Mouse (Mus musculus) CH12.LX (cell line): ENCODE measurements around the gene Ncor2. TPM values are rescaled to one million over a fixed set of nuclear protein-coding genes. Genes with fewer than 3 reads are reported as not detected.

Source experiments
- DNase-seq: peaks from one replicate; pipeline ENCODE4 v3.0.0-alpha.2; 2013; ENCODE audit errors: extremely low read depth
- H3K27ac ChIP-seq: 2 replicates; pipeline ENCODE4 v1.5.1; 2012; ENCODE audit warnings: low read depth, mild to moderate bottlenecking, control low read depth, moderate library complexity; ENCODE audit not compliant: insufficient read depth
- H3K27me3 ChIP-seq: replicated peaks from 2 replicates; pipeline ENCODE3; 2012; ENCODE audit warnings: inconsistent platforms
- H3K36me3 ChIP-seq, 2 experiments: replicated peaks in 1 of 2; 2 replicates each; pipeline versions ENCODE3 to v1.6.1; 2012; ENCODE audit warnings: inconsistent platforms in 1 of 2, low read length in 1 of 2, mild to moderate bottlenecking in 1 of 2, mixed read lengths in 1 of 2, moderate library complexity in 1 of 2; ENCODE audit not compliant: control insufficient read depth in 1 of 2, insufficient read depth in 1 of 2
- H3K4me1 ChIP-seq, 2 experiments: 2 replicates each; pipeline ENCODE4 v1.6.1; 2012; ENCODE audit warnings: inconsistent platforms in 1 of 2, moderate library complexity in 1 of 2; ENCODE audit not compliant: insufficient read depth in 2 of 2, control insufficient read depth in 1 of 2
- H3K4me2 ChIP-seq: 2 replicates; pipeline ENCODE4 v1.6.1; 2012; ENCODE audit warnings: low read depth, mild to moderate bottlenecking, control low read depth; ENCODE audit not compliant: poor library complexity, insufficient read depth, severe bottlenecking
- H3K4me3 ChIP-seq, 3 experiments: fragments of 150-350 bp in 1 of 3; sonication (generic) in 1 of 3; replicated peaks in 1 of 3; 2 replicates each; pipeline versions ENCODE3 to v1.5.1; 2011 to 2012; ENCODE audit warnings: low read depth in 2 of 3, low read length in 2 of 3, mild to moderate bottlenecking in 2 of 3, moderate library complexity in 2 of 3, control low read depth in 1 of 3, improper control_type of control experiment in 1 of 3, inconsistent platforms in 1 of 3, mixed read lengths in 1 of 3; ENCODE audit not compliant: poor library complexity in 1 of 3
- H3K79me2 ChIP-seq: replicated peaks from 2 replicates; pipeline ENCODE4 v1.6.1; 2012; ENCODE audit warnings: mild to moderate bottlenecking, moderate library complexity; ENCODE audit not compliant: control insufficient read depth, poor library complexity, insufficient read depth, severe bottlenecking; ENCODE audit errors: extremely low read depth
- H3K9ac ChIP-seq: 2 replicates; pipeline ENCODE4 v1.6.1; 2012; ENCODE audit warnings: low read depth, mild to moderate bottlenecking, control low read depth, moderate library complexity; ENCODE audit not compliant: insufficient read depth
- H3K9me3 ChIP-seq: replicated peaks from 2 replicates; pipeline ENCODE3; 2012; ENCODE audit warnings: low read length, inconsistent platforms, mixed read lengths
- BHLHE40 ChIP-seq: IDR thresholded peaks from 2 replicates; pipeline ENCODE4 v1.6.1; 2011; ENCODE audit warnings: mild to moderate bottlenecking, low read depth, low read length, improper control_type of control experiment
- CHD1 ChIP-seq: IDR thresholded peaks from 2 replicates; pipeline ENCODE4 v1.6.1; 2012; ENCODE audit warnings: low read depth, low read length, improper control_type of control experiment, inconsistent platforms
- CHD2 ChIP-seq: IDR thresholded peaks from 2 replicates; pipeline ENCODE4 v1.6.1; 2011; ENCODE audit warnings: low read length, improper control_type of control experiment
- CTCF ChIP-seq, 2 experiments: IDR thresholded peaks in 1 of 2; conservative IDR thresholded peaks in 1 of 2; 2 replicates each; pipeline ENCODE4 v1.5.1; 2011 to 2012; ENCODE audit warnings: low read depth in 2 of 2, low read length in 2 of 2, improper control_type of control experiment in 1 of 2, inconsistent platforms in 1 of 2, mild to moderate bottlenecking in 1 of 2, moderate library complexity in 1 of 2
- E2F4 ChIP-seq: IDR thresholded peaks from 2 replicates; pipeline ENCODE4 v1.6.1; 2011; ENCODE audit warnings: low read depth, low read length, improper control_type of control experiment; ENCODE audit not compliant: insufficient replicate concordance
- GABPA ChIP-seq: IDR thresholded peaks from 2 replicates; pipeline ENCODE4 v1.6.1; 2012; ENCODE audit warnings: low read depth, low read length, improper control_type of control experiment, inconsistent platforms; ENCODE audit not compliant: insufficient replicate concordance
- HCFC1 ChIP-seq: IDR thresholded peaks from 2 replicates; pipeline ENCODE4 v1.6.1; 2012; ENCODE audit warnings: low read depth, mild to moderate bottlenecking, inconsistent platforms, low read length, improper control_type of control experiment
- JUN ChIP-seq: IDR thresholded peaks from 2 replicates; pipeline ENCODE4 v1.6.1; 2011; ENCODE audit warnings: low read depth, mild to moderate bottlenecking, low read length, improper control_type of control experiment, moderate library complexity; ENCODE audit not compliant: insufficient read depth
- KAT2A ChIP-seq: IDR thresholded peaks from 2 replicates; pipeline ENCODE4 v1.6.1; 2012; ENCODE audit warnings: low read length, improper control_type of control experiment, inconsistent platforms; ENCODE audit not compliant: insufficient replicate concordance
- MAFK ChIP-seq: IDR thresholded peaks from 2 replicates; pipeline ENCODE4 v1.6.1; 2011; ENCODE audit warnings: low read length, improper control_type of control experiment; ENCODE audit not compliant: insufficient replicate concordance
- MAX ChIP-seq: IDR thresholded peaks from 2 replicates; pipeline ENCODE4 v1.6.1; 2011; ENCODE audit warnings: low read length, improper control_type of control experiment
- MAZ ChIP-seq: IDR thresholded peaks from 2 replicates; pipeline ENCODE4 v1.6.1; 2012; ENCODE audit warnings: low read depth, mild to moderate bottlenecking, inconsistent platforms, low read length, improper control_type of control experiment, moderate library complexity
- POLR2A ChIP-seq: IDR thresholded peaks from 2 replicates; pipeline ENCODE4 v1.6.1; 2011; ENCODE audit warnings: low read depth, mild to moderate bottlenecking, improper control_type of control experiment, low read length
- POLR2AphosphoS2 ChIP-seq: IDR thresholded peaks from 2 replicates; pipeline ENCODE4 v1.6.1; 2011; ENCODE audit warnings: low read depth, low read length, improper control_type of control experiment
- RCOR1 ChIP-seq: conservative IDR thresholded peaks from 2 replicates; pipeline ENCODE4 v1.6.1; 2012; ENCODE audit warnings: low read depth, mild to moderate bottlenecking, inconsistent platforms, low read length, improper control_type of control experiment
- SMC3 ChIP-seq: IDR thresholded peaks from 2 replicates; pipeline ENCODE4 v1.6.1; 2011; ENCODE audit warnings: low read depth, low read length, improper control_type of control experiment
- TCF12 ChIP-seq: IDR thresholded peaks from 2 replicates; pipeline ENCODE4 v1.6.1; 2014; ENCODE audit warnings: low read depth, mild to moderate bottlenecking, inconsistent platforms, low read length, improper control_type of control experiment
- USF1 ChIP-seq: IDR thresholded peaks from 2 replicates; pipeline ENCODE4 v1.6.1; 2014; ENCODE audit warnings: low read depth, mild to moderate bottlenecking, inconsistent platforms, low read length, improper control_type of control experiment
- USF2 ChIP-seq: conservative IDR thresholded peaks from 2 replicates; pipeline ENCODE4 v1.6.1; 2011; ENCODE audit warnings: low read depth, low read length, improper control_type of control experiment
- ZC3H11A ChIP-seq: IDR thresholded peaks from 2 replicates; pipeline ENCODE4 v1.6.1; 2012; ENCODE audit warnings: low read depth, mild to moderate bottlenecking, inconsistent platforms, low read length, improper control_type of control experiment
- ZNF384 ChIP-seq: IDR thresholded peaks from 2 replicates; pipeline ENCODE4 v1.6.1; 2012; ENCODE audit warnings: low read depth, low read length, improper control_type of control experiment, inconsistent platforms
- dilution Hi-C: fragments of 300-500 bp; cut with MboI; formaldehyde crosslinking; loops from 2 replicates; pipeline ENCODE4 v1.14.3; 2020; ENCODE audit warnings: low sequenced_read_pairs; ENCODE audit not compliant: extremely low pct_unique_long_range_greater_than_20kb, extremely low pct_ligation_motif_present
- in situ Hi-C: fragments of 300-500 bp; cut with MboI; formaldehyde crosslinking; loops from 3 replicates; pipeline ENCODE4 v1.14.3; 2019; ENCODE audit warnings: low sequenced_read_pairs, low pct_ligation_motif_present, low pct_unique_long_range_greater_than_20kb, mixed read lengths
- polyA plus RNA-seq: library from polyadenylated mRNA; unstranded; fragments of >175 nt; gene quantifications from 2 replicates; pipeline ENCODE4 v1.2.1, GENCODE M21; 2012; ENCODE audit warnings: low read depth; ENCODE audit not compliant: insufficient read length
- total RNA-seq, 2 experiments: library from RNA; depleted of rRNA; stranded (reverse); fragments of 300-350 nt in 1 of 2; fragments of >200 nt in 1 of 2; gene quantifications; 2 replicates each; pipeline ENCODE4 v1.2.3; 2012 to 2014

Ncor2 gene
- total and polyA plus RNA-seq, 3 experiments, result 3.9 to 44.7 (median 10.8) TPM

DNA sequence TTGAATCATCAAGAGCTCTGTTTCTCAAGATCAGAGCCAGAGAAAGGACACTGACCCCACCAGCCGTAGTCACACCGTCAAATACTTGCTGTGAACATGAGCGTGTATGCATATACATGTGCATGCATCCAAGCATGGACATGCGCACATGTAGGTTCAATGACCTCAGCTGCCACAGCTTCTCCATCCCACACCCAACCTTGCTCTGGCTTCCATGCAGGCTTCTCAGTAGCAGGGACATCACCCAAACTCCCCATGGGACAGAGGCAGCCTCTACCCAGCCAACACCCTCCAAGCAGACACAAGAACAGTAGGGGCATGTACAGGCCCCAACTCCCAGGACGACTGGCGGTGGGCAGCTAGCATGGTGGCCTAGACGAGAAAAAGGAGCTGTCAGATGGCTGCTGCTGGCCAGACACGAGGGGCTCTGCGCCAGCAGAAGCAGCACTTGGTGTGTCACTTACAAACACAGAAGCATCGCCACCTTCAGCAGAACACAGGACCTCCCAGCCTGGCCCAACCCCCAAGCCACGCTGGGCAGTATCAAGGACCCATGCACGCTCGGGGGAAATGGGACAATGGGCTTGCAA lies 40.1 kb downstream of the Ncor2 start:
- H3K4me2 ChIP-seq, result no peak overlapping the region
- dilution Hi-C loops, result no loop called here
- peaks cover 26 to 88% of the 10 kb centered on the region in 2 experiments for H3K4me1 ChIP-seq
- TF ChIP-seq ZNF384 (no peak), ZC3H11A (no peak), POLR2A (no peak), USF2 (no peak), POLR2AphosphoS2 (no peak), MAFK (no peak), JUN (no peak), USF1 (no peak), RCOR1 (no peak), E2F4 (no peak), TCF12 (no peak), CTCF (conservative IDR thresholded peaks at IDR 0.05 in 1 of 2, IDR thresholded peaks at IDR 0.05 in 1 of 2; ENCODE audit: low read depth in 2 of 2, low read length in 2 of 2) (no peak), CHD2 (no peak), MAX (no peak), MAZ (no peak), KAT2A (no peak), SMC3 (no peak), GABPA (no peak), BHLHE40 (no peak)
- no peak overlapping the region for H3K4me3 ChIP-seq
- H3K9ac ChIP-seq, result no peak overlapping the region
- in situ Hi-C loops, result no loop called here
- no peak for DNase-seq
- H3K27me3 ChIP-seq, result no peaks in the 10 kb centered on the region
- no peak overlapping the region for H3K27ac ChIP-seq
- H3K36me3 ChIP-seq, result peaks cover 0 to 32% of the 10 kb centered on the region in 2 experiments
- no peaks in the 10 kb centered on the region for H3K9me3 ChIP-seq
- H3K79me2 ChIP-seq, result peaks cover 3% of the 10 kb centered on the region

DNA sequence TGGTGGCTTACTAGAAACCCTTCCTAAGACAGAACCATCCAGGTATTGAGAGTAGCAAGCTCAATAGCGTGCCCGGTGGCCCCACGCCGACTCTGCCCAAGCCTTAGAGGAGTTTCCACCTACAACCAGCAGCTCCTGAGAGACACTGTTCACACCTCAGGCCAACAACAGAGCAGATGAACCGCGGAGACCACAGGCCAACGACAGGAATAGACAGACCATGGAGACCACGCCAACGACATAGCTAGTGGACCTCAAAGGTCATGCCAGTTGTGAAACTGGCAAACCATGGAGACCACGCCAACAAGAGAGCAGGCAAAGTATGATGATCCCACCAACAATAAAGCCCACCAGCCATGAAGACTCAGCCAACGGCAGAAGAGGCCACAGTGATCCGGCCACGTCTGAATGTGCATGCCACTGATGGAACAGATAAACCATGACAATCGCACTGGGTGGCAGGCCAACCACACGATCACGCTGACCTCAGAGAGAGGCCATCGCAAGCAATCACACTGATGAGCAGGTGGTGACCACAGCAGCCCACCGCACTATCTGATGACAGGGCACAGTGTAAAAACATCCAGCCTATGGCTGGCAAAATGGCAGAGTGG lies 41.2 kb downstream of the Ncor2 start:
- H3K9ac ChIP-seq, result no peak overlapping the region
- H3K4me2 ChIP-seq, result no peak overlapping the region
- dilution Hi-C loops (no loop called here), in situ Hi-C loops (no loop called here)
- peaks cover 0 to 35% of the 10 kb centered on the region in 2 experiments for H3K36me3 ChIP-seq
- peaks cover 3% of the 10 kb centered on the region for H3K79me2 ChIP-seq
- no peaks in the 10 kb centered on the region for H3K9me3 ChIP-seq
- DNase-seq, result no peak
- H3K4me1 ChIP-seq, result peaks cover 26 to 89% of the 10 kb centered on the region in 2 experiments
- TF ChIP-seq MAZ, result no peak
- no peak for TF ChIP-seq MAFK
- no peak for TF ChIP-seq E2F4
- no peak for TF ChIP-seq KAT2A
- no peak for TF ChIP-seq CHD1
- TF ChIP-seq HCFC1, result no peak
- H3K27ac ChIP-seq, result no peak overlapping the region
- H3K27me3 ChIP-seq, result no peaks in the 10 kb centered on the region
- no peak overlapping the region for H3K4me3 ChIP-seq
